Mouse (Mus musculus): ENCODE data around the gene Plk1.

DNA sequence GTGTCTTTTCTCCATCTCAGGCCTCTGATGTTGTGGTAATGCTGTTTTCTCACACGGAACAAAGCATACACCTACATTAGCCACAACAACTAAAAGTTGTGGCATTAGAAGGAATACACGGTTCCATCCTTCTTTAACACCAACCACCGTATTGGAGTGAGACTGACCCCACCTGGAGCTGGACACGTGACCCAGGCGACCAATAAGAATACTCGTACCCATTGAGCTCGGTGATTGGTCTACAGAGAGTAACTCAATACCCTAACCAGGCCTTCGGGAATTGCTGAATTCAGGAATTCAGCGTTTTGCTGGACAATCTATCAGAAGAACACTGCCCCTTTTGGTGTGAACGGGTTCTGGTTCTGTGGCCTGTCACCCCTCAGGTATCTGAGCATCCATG is 31.9 kb downstream of the Plk1 start:
- TF ChIP-seq CTCF (conservative IDR thresholded peaks at IDR 0.05; ENCODE audit: low read length) (no peak), POU5F1 (IDR thresholded peaks at IDR 0.05; ENCODE audit: borderline replicate concordance, low read length) (no peak), NANOG (IDR thresholded peaks at IDR 0.05; ENCODE audit: borderline replicate concordance, low read length) (no peak)
